Mouse (Mus musculus) T-cell, adult 2 months (primary cell): ENCODE measurements around the gene Lrp5.
A peak's percentile ranks its signal among the peaks of the same experiment; 100 is the strongest.
"Not testable (repeated sequence)": the region's sequence is repeated elsewhere in the genome, so short reads cannot be mapped to it uniquely, and the experiment has no call there.

Experiments used
- DNase-seq: peaks from one replicate; pipeline ENCODE4 v3.0.0; 2022; ENCODE audit warnings: low spot score

The Lrp5 gene

DNA sequence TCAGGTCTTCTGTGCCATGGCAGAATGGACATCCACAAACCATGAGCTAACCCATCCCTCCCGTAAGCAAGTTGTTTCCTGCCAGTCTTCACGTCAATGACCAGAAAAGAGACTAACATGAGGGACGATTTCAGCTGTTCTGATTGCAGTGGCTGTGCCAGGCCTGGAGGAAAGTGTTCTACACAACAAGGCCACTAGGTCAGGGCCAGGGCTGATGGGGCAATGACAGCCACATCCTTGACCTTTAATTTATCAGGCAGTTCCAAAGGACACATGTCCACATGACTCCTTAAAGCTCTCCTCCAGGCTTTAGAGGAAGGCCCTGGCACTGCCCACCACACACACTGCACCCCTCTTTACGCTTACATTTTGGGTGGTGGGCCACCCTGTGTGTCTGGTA, 9.1 kb upstream of the Lrp5 start:
- no peak for DNase-seq

- no peak for DNase-seq
These were observed 8.6 kb upstream of the Lrp5 start for GRCm38 (mm10) chr19:3695006-3695405.

DNA sequence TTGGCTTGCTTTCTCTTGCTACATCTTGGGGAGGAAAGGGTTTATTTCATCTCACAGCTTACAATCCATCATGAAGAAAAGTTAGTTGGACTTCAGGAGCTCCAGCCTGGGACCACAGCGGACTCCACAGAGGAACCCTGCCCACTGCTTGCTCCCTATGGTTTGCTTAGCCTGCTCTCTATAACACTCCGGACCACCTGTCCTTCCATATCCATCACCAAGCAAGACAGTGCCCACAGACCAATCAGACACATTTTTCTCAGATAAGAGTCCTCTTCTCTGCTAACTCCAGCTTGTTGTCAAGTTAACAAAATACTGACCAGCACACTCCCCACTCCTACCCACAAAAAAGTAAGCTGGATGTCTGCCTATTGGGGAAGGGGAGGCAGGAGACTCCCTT, 8.1 kb upstream of the Lrp5 start:
- DNase-seq, result no peak

DNA sequence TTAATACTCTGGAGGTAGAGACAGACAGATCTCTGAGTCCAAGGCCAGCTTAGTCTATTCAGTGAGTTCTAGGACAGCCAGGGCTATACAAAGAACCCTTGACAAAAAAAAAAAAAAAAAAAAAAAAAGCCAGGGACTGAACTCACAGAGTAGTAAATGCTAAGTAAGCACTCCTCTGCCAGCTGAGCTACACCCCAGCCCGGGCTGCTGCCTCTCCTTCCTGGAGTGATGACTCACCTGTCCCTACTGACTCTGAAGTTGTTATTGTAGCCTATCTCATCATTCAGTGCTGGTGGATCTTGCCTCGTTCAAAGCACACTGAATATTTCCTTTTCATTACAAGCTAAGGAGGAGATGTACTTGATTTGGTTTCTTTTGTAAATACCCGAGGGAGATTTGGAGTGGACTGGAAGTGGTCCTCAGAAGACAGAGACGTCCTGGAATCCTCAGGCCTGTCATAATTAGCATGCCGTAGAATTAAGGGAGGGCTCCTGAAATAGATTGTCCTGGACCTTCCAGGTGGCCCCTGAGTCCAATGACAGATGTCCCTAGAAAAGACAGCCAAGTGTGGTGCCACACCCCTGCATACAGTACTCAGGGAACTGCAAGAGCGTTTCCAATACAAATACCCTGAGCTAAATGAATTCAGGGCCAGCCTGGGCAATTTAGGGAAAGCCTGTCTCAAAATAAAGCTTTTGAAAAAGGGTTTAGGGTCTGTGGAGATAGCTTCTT, 6.2 kb upstream of the Lrp5 start:
- DNase-seq, result no peak

DNA sequence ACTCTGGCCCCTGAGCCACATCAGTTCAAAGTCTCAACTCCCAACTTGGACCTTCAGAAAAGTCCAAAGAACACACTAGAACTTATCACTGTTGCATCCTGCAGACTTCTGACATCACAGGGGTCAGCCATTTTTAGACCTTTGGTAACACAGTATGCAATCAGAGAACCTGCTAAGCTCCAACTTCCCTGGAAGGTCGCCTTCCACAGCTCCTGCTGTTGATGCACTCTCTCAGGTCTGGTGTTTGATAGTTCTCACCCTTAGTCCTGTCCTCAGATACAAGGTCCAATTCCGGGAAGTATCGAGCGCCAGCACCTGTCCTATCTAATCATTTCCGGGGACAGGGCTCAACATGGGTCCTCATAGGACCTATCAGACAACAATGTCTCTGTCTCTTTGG, 5.0 kb upstream of the Lrp5 start:
- DNase-seq, result no peak

DNA sequence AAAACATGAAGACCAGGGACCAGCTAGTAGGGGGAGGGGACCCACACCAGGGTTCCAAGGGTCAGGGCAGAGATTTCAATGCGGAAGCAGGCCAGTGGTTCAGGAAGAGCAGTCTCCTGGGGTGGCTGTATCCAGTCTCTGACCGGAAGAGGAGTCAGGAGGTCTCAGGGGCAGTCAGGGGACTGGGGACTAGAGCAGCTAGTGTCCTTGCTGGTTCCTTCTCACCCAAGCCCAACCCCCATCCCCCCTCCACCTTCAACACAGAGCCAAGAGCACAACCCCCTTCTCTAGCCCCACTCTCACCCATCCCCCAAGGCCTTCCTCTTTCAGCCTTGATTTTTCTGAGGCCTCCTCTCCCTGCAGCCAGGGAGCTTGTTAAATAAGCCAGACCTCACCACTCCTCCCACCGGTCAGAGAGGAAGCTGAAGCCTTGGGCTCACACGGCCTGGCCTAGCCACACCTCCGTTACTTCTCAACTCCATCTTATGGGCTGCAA, 1.4 kb upstream of the Lrp5 start:
- DNase-seq, result no peak

GRCm38 (mm10) chr19:3685611-3686214, 651 bp downstream of the Lrp5 start:
- DNase-seq, result no peak

GRCm38 (mm10) chr19:3684957-3685580, 1.3 kb downstream of the Lrp5 start:
- no peak for DNase-seq

DNA sequence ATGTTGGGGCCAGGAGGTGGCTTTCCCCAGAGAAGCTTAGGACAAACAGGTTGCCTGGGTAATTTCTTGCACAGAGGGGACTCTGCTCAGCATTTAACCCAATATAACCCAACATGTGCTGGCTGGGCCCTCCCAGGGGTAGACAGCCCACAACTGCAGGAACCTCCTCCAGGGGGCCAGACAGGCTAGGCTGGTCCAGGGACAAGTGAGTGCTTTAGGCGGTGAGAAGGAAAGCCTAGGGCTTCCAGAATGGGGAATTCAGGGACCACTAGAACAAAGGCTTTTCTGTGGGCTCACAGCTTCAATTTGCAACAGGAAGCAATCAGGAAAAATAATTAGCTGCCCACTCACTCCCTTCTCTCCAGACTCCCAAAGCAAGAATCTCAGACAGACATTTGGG, 1.9 kb downstream of the Lrp5 start:
- DNase-seq, result no peak

DNA sequence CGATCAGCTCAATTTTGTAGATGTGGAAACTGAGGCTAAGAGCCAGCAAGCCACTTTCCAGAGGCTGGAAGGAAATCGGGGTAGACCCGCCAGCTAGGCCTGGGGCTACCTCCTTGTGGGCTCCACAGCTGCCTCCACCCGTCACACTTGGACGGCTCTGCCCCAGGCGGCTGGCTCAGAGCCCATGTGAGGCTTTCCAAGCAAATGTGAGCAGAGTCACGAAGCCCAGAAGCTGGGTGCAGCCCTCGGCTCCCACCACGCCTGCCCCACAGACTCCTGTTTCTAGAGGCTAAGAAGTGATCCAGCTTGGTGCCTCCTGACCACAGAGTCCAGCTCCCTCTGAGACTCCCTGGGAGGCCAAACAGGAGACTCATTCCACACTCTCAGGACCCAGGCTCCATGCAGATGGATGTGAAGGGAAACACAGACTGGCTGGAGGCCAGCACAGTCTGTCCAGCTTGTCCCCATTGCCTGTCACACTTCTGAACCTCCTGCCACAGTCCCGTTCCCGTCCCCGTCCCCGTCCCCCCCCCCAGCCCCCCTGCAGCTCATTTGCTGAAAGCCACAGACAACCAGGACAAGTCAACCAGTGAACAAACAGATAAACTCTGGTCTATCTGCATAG, 4.9 kb downstream of the Lrp5 start:
- DNase-seq, result no peak

DNA sequence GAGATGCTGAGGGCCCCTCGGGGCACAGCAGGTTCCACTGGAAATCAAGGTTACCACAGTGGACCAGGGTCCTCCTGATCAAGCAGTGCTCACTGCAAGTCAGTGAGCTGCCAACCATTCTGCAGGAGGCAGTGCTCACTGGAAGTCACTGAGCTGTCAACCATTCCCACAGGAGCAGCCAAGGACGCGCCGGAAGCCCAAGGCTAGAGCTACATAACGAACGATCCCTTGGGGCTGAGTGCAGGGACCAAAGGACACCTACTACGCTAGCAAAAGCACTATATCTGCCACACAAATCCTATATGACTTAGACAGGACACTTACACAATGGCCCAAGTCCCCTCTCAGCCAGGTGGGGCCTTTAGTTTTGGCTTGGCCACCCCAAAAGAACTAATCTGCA, 5.6 kb downstream of the Lrp5 start:
- no peak for DNase-seq

- no peak for DNase-seq
These were observed 12.1 kb downstream of the Lrp5 start for GRCm38 (mm10) chr19:3674122-3674855.

- DNase-seq, result no peak
These were observed 13.2 kb downstream of the Lrp5 start for GRCm38 (mm10) chr19:3673149-3673548.

- DNase-seq, result peak; percentile 80
These were observed 17.3 kb downstream of the Lrp5 start for GRCm38 (mm10) chr19:3669100-3669499.

DNA sequence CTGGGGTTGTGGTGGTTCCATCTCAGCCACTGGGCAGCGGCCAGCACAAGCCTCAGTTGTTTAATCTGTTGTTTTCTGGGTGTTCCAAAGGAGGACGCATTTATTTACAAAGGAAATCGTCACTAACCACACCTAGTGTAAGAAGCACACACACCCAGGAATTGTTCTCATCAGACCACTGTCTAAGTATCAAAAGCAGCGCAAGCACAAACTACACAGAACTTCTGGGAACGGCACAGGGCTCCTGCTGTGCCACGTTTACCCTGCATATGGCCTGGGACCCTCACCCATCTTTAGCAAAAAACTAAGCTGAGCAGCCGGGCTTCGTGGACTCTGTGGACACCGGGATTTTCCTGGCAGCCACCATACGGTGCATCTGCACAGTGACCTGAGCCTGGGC, 17.8 kb downstream of the Lrp5 start:
- no peak for DNase-seq

- DNase-seq, result peak; percentile 53
These were observed 18.4 kb downstream of the Lrp5 start for GRCm38 (mm10) chr19:3667979-3668378.

GRCm38 (mm10) chr19:3667155-3667895, 19.0 kb downstream of the Lrp5 start:
- no peak for DNase-seq

GRCm38 (mm10) chr19:3666632-3667031, 19.7 kb downstream of the Lrp5 start:
- DNase-seq, result no peak

- peak; percentile 31 for DNase-seq
These were observed 20.9 kb downstream of the Lrp5 start for GRCm38 (mm10) chr19:3665510-3665909.

DNA sequence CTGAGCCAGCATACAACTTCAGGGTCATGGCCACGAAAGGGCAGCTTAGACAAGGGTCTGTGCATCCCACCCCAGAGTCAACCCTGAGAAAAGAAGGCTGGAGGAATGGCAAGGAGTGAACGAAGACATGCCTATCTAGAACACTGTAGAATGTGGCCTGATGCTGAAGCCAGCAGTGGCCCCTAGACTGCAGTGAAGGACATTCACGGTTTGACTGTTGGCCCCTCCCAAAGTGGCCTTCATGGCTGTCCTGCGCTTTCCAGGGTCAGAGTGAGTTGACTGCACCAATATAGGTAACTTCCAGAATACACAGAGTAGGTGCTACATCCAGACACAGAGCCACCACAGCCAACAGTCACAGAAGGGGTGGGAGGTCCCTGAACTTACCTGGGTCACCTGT, 28.4 kb downstream of the Lrp5 start:
- no peak for DNase-seq

DNA sequence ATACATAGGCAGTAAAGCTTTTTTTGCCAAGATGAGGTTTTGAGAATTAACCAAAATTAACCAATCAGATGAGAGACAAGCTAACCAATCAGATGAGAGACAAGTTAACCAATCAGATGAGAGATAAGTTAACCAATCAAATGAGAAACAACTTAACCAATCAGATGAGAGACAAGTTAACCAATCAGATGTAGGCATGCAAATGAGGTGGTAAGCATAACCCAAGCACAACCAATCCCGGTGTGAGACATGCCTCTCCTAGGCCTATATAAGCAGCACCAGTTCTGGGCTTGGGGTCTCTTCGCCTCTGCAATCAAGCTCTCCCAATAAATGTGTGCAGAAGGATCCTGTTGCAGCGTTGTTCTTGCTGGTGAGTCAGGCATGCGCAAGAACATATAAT, 29.3 kb downstream of the Lrp5 start:
- not testable (repeated sequence) for DNase-seq

DNA sequence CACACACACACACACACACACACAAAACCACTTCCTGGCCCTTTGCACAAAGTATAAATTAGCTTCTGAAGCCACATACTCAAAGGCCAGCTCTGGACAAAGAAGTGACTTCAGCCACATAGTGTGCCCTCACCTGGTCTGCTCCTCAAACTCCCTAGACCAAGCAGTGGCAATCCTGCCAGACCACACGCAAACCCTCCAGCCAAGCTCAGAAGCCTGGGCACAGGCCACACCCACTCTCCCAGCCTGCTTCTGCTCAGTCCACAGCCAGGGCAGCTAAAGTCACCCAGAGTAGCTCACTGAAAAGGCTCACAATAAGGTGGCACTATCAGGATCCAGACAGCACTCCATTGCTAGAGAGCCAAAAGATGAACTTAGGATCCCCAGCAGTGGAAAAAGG, 30.2 kb downstream of the Lrp5 start:
- DNase-seq, result no peak
